14 mouse cellular contexts compared by ENCODE assay signal in the genomic region with DNA sequence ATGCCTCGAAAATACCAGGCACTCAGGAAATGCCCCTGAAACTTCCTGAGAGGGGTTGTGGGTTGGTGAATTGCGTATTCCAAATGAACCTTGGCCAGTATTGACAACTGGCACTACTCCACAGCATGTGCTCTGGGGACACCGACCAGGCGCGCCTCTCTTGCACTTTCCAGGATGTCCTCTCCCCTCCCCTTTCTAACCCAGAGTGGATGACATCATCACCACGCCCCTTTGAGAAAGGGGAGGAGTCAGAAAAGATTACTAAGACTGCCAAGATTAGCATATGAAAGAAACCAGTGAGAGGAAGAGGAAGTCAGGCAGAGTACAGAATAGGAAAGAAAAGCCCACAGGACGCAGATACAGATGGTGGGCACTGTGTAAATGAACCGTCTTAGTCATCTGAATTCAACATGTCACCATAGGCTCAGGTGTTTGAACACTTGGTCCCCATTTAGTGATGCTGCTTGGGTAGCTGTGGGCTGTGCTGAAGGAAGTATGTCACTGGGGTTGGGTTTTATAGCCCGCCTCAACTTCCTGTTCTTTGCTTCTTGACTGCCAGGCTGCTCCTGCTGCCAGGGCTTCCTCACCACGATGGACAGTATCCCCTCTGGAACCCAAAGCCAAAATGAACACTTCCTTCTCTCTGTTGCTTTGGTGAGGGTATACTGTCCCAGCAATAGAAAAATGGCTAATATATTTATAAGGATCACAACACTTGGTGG.
DNase-seq lines count a peak whose midpoint lies in the region; ATAC-seq and TF ChIP-seq lines count a peak whose summit lies in the region.
"Had no signal": no experiment of that assay in that cellular context is flagged by ENCODE, and none has a peak within 500 bp of the region (broad histone marks: within the 10 kb centered on the region; RNA-seq: fewer than 3 reads in every experiment).

No protein-coding gene starts in this region.

- ATAC-seq in hindbrain, embryonic 11.5 days (ENCODE audit: low FRiP score) = peak; percentile 60
- no peak for ATAC-seq in hindbrain, embryonic 16.5 days
- 0 out of 2 replicates have a peak, but pooled peaks have one; percentile 10 for ATAC-seq in heart, embryonic 15.5 days (replicated peaks; ENCODE audit: insufficient number of reproducible peaks, insufficient read depth, low FRiP score, low read depth)

- no peak overlapping the region for H3K4me2 ChIP-seq in hindbrain, embryonic 11.5 days (replicated peaks; ENCODE audit: low read depth, low read length)
- H3K4me2 ChIP-seq in hindbrain, embryonic 16.5 days (ENCODE audit: low read length) = no peak overlapping the region
- H3K4me2 ChIP-seq in heart, embryonic 15.5 days = no peak overlapping the region
- H3K4me2 ChIP-seq: limb, embryonic 12.5 days had no signal

- intact Hi-C loops in left cerebral cortex, postnatal 14 days (cut with DNase I) = no loop called here

- H3K9me3 ChIP-seq in hindbrain, embryonic 11.5 days (ENCODE audit: control insufficient read depth, low read length) = no peaks in the 10 kb centered on the region
- H3K9me3 ChIP-seq in hindbrain, embryonic 16.5 days (ENCODE audit: control insufficient read depth, low read length) = no peaks in the 10 kb centered on the region
- no peaks in the 10 kb centered on the region for H3K9me3 ChIP-seq in ES-E14 (ENCODE audit: control insufficient read depth, insufficient read depth, low read depth, low read length)
- H3K9me3 ChIP-seq in heart, embryonic 15.5 days (replicated peaks) = no peaks in the 10 kb centered on the region
- H3K9me3 ChIP-seq: limb, embryonic 12.5 days had no signal

- peak; percentile 59 for DNase-seq in hindbrain, embryonic 11.5 days (ENCODE audit: low spot score)
- DNase-seq in 416B (ENCODE audit: low read depth) = peak; percentile 50
- DNase-seq in ES-E14 (ENCODE audit: low read depth, low spot score) = peak; percentile 89
- no peak for DNase-seq in layer of hippocampus, postnatal 25 days (ENCODE audit: extremely low spot score in 1 of 2, low spot score in 1 of 2)
- DNase-seq in ovary, postnatal 36 days (ENCODE audit: low spot score) = no peak
- DNase-seq in left cerebral cortex, postnatal 14 days (ENCODE audit: low spot score in 2 of 2) = no peak
- DNase-seq: cerebellum, adult 18-20 months; kidney, postnatal 25 days; right cerebral cortex, postnatal 25 days had no signal

- H3K27me3 ChIP-seq in hindbrain, embryonic 11.5 days (ENCODE audit: control insufficient read depth, insufficient read depth, low read length) = no peaks in the 10 kb centered on the region
- no peaks in the 10 kb centered on the region for H3K27me3 ChIP-seq in hindbrain, embryonic 16.5 days (replicated peaks; ENCODE audit: control insufficient read depth, insufficient read depth, low read length)
- H3K27me3 ChIP-seq in heart, embryonic 15.5 days = 0 out of 2 replicates have a peak, but pooled peaks cover 3% of the 10 kb centered on the region

- H3K9ac ChIP-seq in hindbrain, embryonic 11.5 days (ENCODE audit: low read depth, low read length) = no peak overlapping the region
- no peak overlapping the region for H3K9ac ChIP-seq in hindbrain, embryonic 16.5 days (ENCODE audit: low read depth, low read length)
- no peak overlapping the region for H3K9ac ChIP-seq in ES-E14 (ENCODE audit: insufficient read depth, low read depth, low read length, poor library complexity, severe bottlenecking)
- no peak overlapping the region for H3K9ac ChIP-seq in heart, embryonic 15.5 days
- H3K9ac ChIP-seq: limb, embryonic 12.5 days had no signal

- H3K4me3 ChIP-seq in hindbrain, embryonic 11.5 days (ENCODE audit: low read depth, low read length) = no peak overlapping the region
- H3K4me3 ChIP-seq in hindbrain, embryonic 16.5 days (ENCODE audit: low read length) = no peak overlapping the region
- peak overlapping the region in 1 of 2 experiments; percentile 26; a peak in 1 of 4 replicates for H3K4me3 ChIP-seq in ES-E14 (ENCODE audit: insufficient read depth in 1 of 2, low read depth in 1 of 2, low read length in 2 of 2, poor library complexity in 1 of 2, severe bottlenecking in 1 of 2)
- no peak overlapping the region for H3K4me3 ChIP-seq in heart, embryonic 15.5 days
- H3K4me3 ChIP-seq: erythroblast, embryonic 14.5 days; limb, embryonic 12.5 days; myocyte had no signal

- in situ Hi-C loops in ES-E14 (cut with MboI; ENCODE audit: low sequenced_read_pairs in 2 of 2, unreplicated experiment in 2 of 2) = no loop called here

- H3K4me1 ChIP-seq in hindbrain, embryonic 11.5 days (replicated peaks; ENCODE audit: control insufficient read depth, insufficient read depth, low read length) = no peaks in the 10 kb centered on the region
- H3K4me1 ChIP-seq in hindbrain, embryonic 16.5 days (ENCODE audit: control insufficient read depth, insufficient read depth, low read depth, low read length) = no peaks in the 10 kb centered on the region
- peaks cover 6% of the 10 kb centered on the region in 2 experiments; a peak in 2 of 4 replicates for H3K4me1 ChIP-seq in ES-E14 (ENCODE audit: control insufficient read depth in 2 of 2, insufficient read depth in 2 of 2, low read length in 2 of 2, poor library complexity in 1 of 2)
- H3K4me1 ChIP-seq in heart, embryonic 15.5 days (replicated peaks) = no peaks in the 10 kb centered on the region
- H3K4me1 ChIP-seq: limb, embryonic 12.5 days had no signal

- no peaks in the 10 kb centered on the region for H3K36me3 ChIP-seq in hindbrain, embryonic 11.5 days (ENCODE audit: control insufficient read depth, insufficient read depth, low read length)
- H3K36me3 ChIP-seq in hindbrain, embryonic 16.5 days (ENCODE audit: control insufficient read depth, insufficient read depth, low read length) = no peaks in the 10 kb centered on the region
- no peaks in the 10 kb centered on the region for H3K36me3 ChIP-seq in ES-E14 (ENCODE audit: control insufficient read depth, insufficient read depth, low read length, poor library complexity, severe bottlenecking)
- H3K36me3 ChIP-seq in heart, embryonic 15.5 days = no peaks in the 10 kb centered on the region
- H3K36me3 ChIP-seq: limb, embryonic 12.5 days had no signal

- 56% methylated on average over 10 of the region's 10 CpGs for WGBS in hindbrain, embryonic 11.5 days
- WGBS in hindbrain, embryonic 16.5 days = 44% methylated on average over 10 of the region's 10 CpGs
- 35% methylated on average over 10 of the region's 10 CpGs for WGBS in heart, embryonic 15.5 days

- H3K27ac ChIP-seq in hindbrain, embryonic 11.5 days (ENCODE audit: low read depth, low read length) = no peak overlapping the region
- H3K27ac ChIP-seq in hindbrain, embryonic 16.5 days (ENCODE audit: low read depth, low read length) = no peak overlapping the region
- no peak overlapping the region for H3K27ac ChIP-seq in ES-E14 (ENCODE audit: insufficient read depth, low read depth, low read length, poor library complexity, severe bottlenecking)
- no peak overlapping the region for H3K27ac ChIP-seq in heart, embryonic 15.5 days
- H3K27ac ChIP-seq: limb, embryonic 12.5 days had no signal

TF ChIP-seq in ES-E14, 5 proteins besides CTCF, POLR2A, EP300 and RAD21:
- TF ChIP-seq ZNF384 (IDR thresholded peaks at IDR 0.05; ENCODE audit: low read depth, low read length) (no peak), CHD2 (IDR thresholded peaks at IDR 0.05; ENCODE audit: low read depth, low read length) (no peak), MAFK (IDR thresholded peaks at IDR 0.05; ENCODE audit: insufficient read depth, low read depth, low read length) (no peak), ZC3H11A (IDR thresholded peaks at IDR 0.05; ENCODE audit: borderline replicate concordance, low read depth, low read length) (no peak), HCFC1 (IDR thresholded peaks at IDR 0.05; ENCODE audit: borderline replicate concordance, insufficient read depth, low read length) (no peak)

Comparison
In these comparisons a context has a peak if more than half of its experiments do, and no peak if none do; other contexts are left out.
1. DNase-seq: peak in hindbrain, embryonic 11.5 days (single experiment), 416B (single experiment) and ES-E14 (single experiment); none in layer of hippocampus, postnatal 25 days (0 of 2), ovary, postnatal 36 days (single experiment) and left cerebral cortex, postnatal 14 days (0 of 2).